Mouse (Mus musculus): ENCODE measurements around the gene Pttg1. TPM values are rescaled to one million over a fixed set of nuclear protein-coding genes. Genes with fewer than 3 reads are reported as not detected.

Pttg1 gene
- polyA plus RNA-seq, 1 experiment from 2014 or later, result 82.3 TPM

GRCm38 (mm10) chr11:43385716-43386115, 40.3 kb downstream of the Pttg1 start:
- H3K4me2 ChIP-seq, result peak overlapping the region; percentile 69
- no peak for DNase-seq (ENCODE audit: low spot score)
- peaks cover 6% of the 10 kb centered on the region; the same call in 1 of the 2 replicates for H3K27me3 ChIP-seq (replicated peaks; ENCODE audit: control insufficient read depth, insufficient read depth, low read length)
- H3K36me3 ChIP-seq (ENCODE audit: control insufficient read depth, insufficient read depth, low read length), result no peaks in the 10 kb centered on the region
- peak overlapping the region; percentile 35; the same call in 1 of the 2 replicates for H3K4me3 ChIP-seq (ENCODE audit: low read depth, low read length)
- H3K9me3 ChIP-seq (ENCODE audit: control insufficient read depth, low read length), result no peaks in the 10 kb centered on the region
- no peak overlapping the region for H3K9ac ChIP-seq (ENCODE audit: low read depth, low read length)
- ATAC-seq (replicated peaks; ENCODE audit: low FRiP score), result no peak
- WGBS, result 11% methylated on average over 8 of the region's 8 CpGs
- no peaks in the 10 kb centered on the region for H3K4me1 ChIP-seq (replicated peaks; ENCODE audit: control insufficient read depth, insufficient read depth, low read length)
- no peak overlapping the region for H3K27ac ChIP-seq (ENCODE audit: low read depth, low read length)

GRCm38 (mm10) chr11:43385055-43385649, 40.9 kb downstream of the Pttg1 start:
- Histone ChIP-seq H3K27ac (ENCODE audit: low read depth, low read length) (peak overlapping the region; percentile 48), H3K9me3 (ENCODE audit: control insufficient read depth, low read length) (no peaks in the 10 kb centered on the region), H3K4me3 (ENCODE audit: low read depth, low read length) (peak overlapping the region; percentile 35), H3K9ac (ENCODE audit: low read depth, low read length) (peak overlapping the region; percentile 40; the same call in 1 of the 2 replicates), H3K4me1 (replicated peaks; ENCODE audit: control insufficient read depth, insufficient read depth, low read length) (no peaks in the 10 kb centered on the region), H3K27me3 (replicated peaks; ENCODE audit: control insufficient read depth, insufficient read depth, low read length) (peaks cover 6% of the 10 kb centered on the region; the same call in 1 of the 2 replicates), H3K4me2 (peak overlapping the region; percentile 69), H3K36me3 (ENCODE audit: control insufficient read depth, insufficient read depth, low read length) (no peaks in the 10 kb centered on the region)
- WGBS, result 2% methylated on average over 18 of the region's 18 CpGs
- peak; percentile 71 for ATAC-seq (replicated peaks; ENCODE audit: low FRiP score)
- DNase-seq (ENCODE audit: low spot score), result peak; percentile 59

- no peak overlapping the region for H3K9ac ChIP-seq (ENCODE audit: low read depth, low read length)
- H3K4me2 ChIP-seq, result no peak overlapping the region
- no peak for DNase-seq (ENCODE audit: low spot score)
- H3K27me3 ChIP-seq (replicated peaks; ENCODE audit: control insufficient read depth, insufficient read depth, low read length), result peaks cover 6% of the 10 kb centered on the region; the same call in 1 of the 2 replicates
- H3K9me3 ChIP-seq (ENCODE audit: control insufficient read depth, low read length), result no peaks in the 10 kb centered on the region
- no peak for ATAC-seq (replicated peaks; ENCODE audit: low FRiP score)
- no peak overlapping the region for H3K4me3 ChIP-seq (ENCODE audit: low read depth, low read length)
- H3K36me3 ChIP-seq (ENCODE audit: control insufficient read depth, insufficient read depth, low read length), result no peaks in the 10 kb centered on the region
- no peak overlapping the region for H3K27ac ChIP-seq (ENCODE audit: low read depth, low read length)
- WGBS, result 71% methylated on average over 2 of the region's 2 CpGs
- no peaks in the 10 kb centered on the region for H3K4me1 ChIP-seq (replicated peaks; ENCODE audit: control insufficient read depth, insufficient read depth, low read length)
These were observed 42.5 kb downstream of the Pttg1 start for GRCm38 (mm10) chr11:43383581-43383980.

- ATAC-seq (replicated peaks; ENCODE audit: low FRiP score) (no peak), DNase-seq (ENCODE audit: low spot score) (no peak)
- Histone ChIP-seq H3K36me3 (ENCODE audit: control insufficient read depth, insufficient read depth, low read length) (no peaks in the 10 kb centered on the region), H3K27me3 (replicated peaks; ENCODE audit: control insufficient read depth, insufficient read depth, low read length) (peaks cover 6% of the 10 kb centered on the region; the same call in 1 of the 2 replicates), H3K4me1 (replicated peaks; ENCODE audit: control insufficient read depth, insufficient read depth, low read length) (no peaks in the 10 kb centered on the region), H3K27ac (ENCODE audit: low read depth, low read length) (no peak overlapping the region), H3K9ac (ENCODE audit: low read depth, low read length) (no peak overlapping the region), H3K4me3 (ENCODE audit: low read depth, low read length) (no peak overlapping the region), H3K9me3 (ENCODE audit: control insufficient read depth, low read length) (no peaks in the 10 kb centered on the region), H3K4me2 (no peak overlapping the region)
- 87% methylated on average over 7 of the region's 7 CpGs for WGBS
These were observed 45.1 kb downstream of the Pttg1 start for GRCm38 (mm10) chr11:43380901-43381300.

GRCm38 (mm10) chr11:43379911-43380485, 46.1 kb downstream of the Pttg1 start:
- H3K36me3 ChIP-seq (ENCODE audit: control insufficient read depth, insufficient read depth, low read length), result no peaks in the 10 kb centered on the region
- no peaks in the 10 kb centered on the region for H3K9me3 ChIP-seq (ENCODE audit: control insufficient read depth, low read length)
- ATAC-seq (replicated peaks; ENCODE audit: low FRiP score) (no peak), DNase-seq (ENCODE audit: low spot score) (no peak)
- no peak overlapping the region for H3K4me3 ChIP-seq (ENCODE audit: low read depth, low read length)
- H3K27me3 ChIP-seq (replicated peaks; ENCODE audit: control insufficient read depth, insufficient read depth, low read length), result peaks cover 3% of the 10 kb centered on the region; the same call in 1 of the 2 replicates
- no peaks in the 10 kb centered on the region for H3K4me1 ChIP-seq (replicated peaks; ENCODE audit: control insufficient read depth, insufficient read depth, low read length)
- H3K27ac ChIP-seq (ENCODE audit: low read depth, low read length), result no peak overlapping the region
- no peak overlapping the region for H3K9ac ChIP-seq (ENCODE audit: low read depth, low read length)
- H3K4me2 ChIP-seq, result no peak overlapping the region
- WGBS, result 81% methylated on average over 11 of the region's 11 CpGs

- no peaks in the 10 kb centered on the region for H3K36me3 ChIP-seq (ENCODE audit: control insufficient read depth, insufficient read depth, low read length)
- H3K9me3 ChIP-seq (ENCODE audit: control insufficient read depth, low read length), result no peaks in the 10 kb centered on the region
- H3K9ac ChIP-seq (ENCODE audit: low read depth, low read length), result no peak overlapping the region
- no peak overlapping the region for H3K27ac ChIP-seq (ENCODE audit: low read depth, low read length)
- H3K4me3 ChIP-seq (ENCODE audit: low read depth, low read length), result no peak overlapping the region
- 86% methylated on average over 3 of the region's 3 CpGs for WGBS
- no peak for ATAC-seq (replicated peaks; ENCODE audit: low FRiP score)
- H3K4me1 ChIP-seq (replicated peaks; ENCODE audit: control insufficient read depth, insufficient read depth, low read length), result no peaks in the 10 kb centered on the region
- no peak overlapping the region for H3K4me2 ChIP-seq
- no peaks in the 10 kb centered on the region for H3K27me3 ChIP-seq (replicated peaks; ENCODE audit: control insufficient read depth, insufficient read depth, low read length)
- DNase-seq (ENCODE audit: low spot score), result no peak
These were observed 46.6 kb downstream of the Pttg1 start for GRCm38 (mm10) chr11:43379488-43379887.

- 80% methylated on average over 8 of the region's 8 CpGs for WGBS
- Histone ChIP-seq H3K4me3 (ENCODE audit: low read depth, low read length) (no peak overlapping the region), H3K27me3 (replicated peaks; ENCODE audit: control insufficient read depth, insufficient read depth, low read length) (no peaks in the 10 kb centered on the region), H3K27ac (ENCODE audit: low read depth, low read length) (no peak overlapping the region), H3K9ac (ENCODE audit: low read depth, low read length) (no peak overlapping the region), H3K36me3 (ENCODE audit: control insufficient read depth, insufficient read depth, low read length) (no peaks in the 10 kb centered on the region), H3K4me2 (no peak overlapping the region), H3K4me1 (replicated peaks; ENCODE audit: control insufficient read depth, insufficient read depth, low read length) (no peaks in the 10 kb centered on the region), H3K9me3 (ENCODE audit: control insufficient read depth, low read length) (no peaks in the 10 kb centered on the region)
- no peak for DNase-seq (ENCODE audit: low spot score)
- ATAC-seq (replicated peaks; ENCODE audit: low FRiP score), result no peak
These were observed 48.8 kb downstream of the Pttg1 start for GRCm38 (mm10) chr11:43377083-43377850.

- ATAC-seq (replicated peaks; ENCODE audit: low FRiP score) (no peak), DNase-seq (ENCODE audit: low spot score) (no peak)
- H3K9ac ChIP-seq (ENCODE audit: low read depth, low read length), result no peak overlapping the region
- H3K27ac ChIP-seq (ENCODE audit: low read depth, low read length), result no peak overlapping the region
- no peaks in the 10 kb centered on the region for H3K4me1 ChIP-seq (replicated peaks; ENCODE audit: control insufficient read depth, insufficient read depth, low read length)
- no peaks in the 10 kb centered on the region for H3K9me3 ChIP-seq (ENCODE audit: control insufficient read depth, low read length)
- no peak overlapping the region for H3K4me2 ChIP-seq
- no peak overlapping the region for H3K4me3 ChIP-seq (ENCODE audit: low read depth, low read length)
- WGBS, result 84% methylated on average over 1 of the region's 1 CpGs
- H3K27me3 ChIP-seq (replicated peaks; ENCODE audit: control insufficient read depth, insufficient read depth, low read length), result no peaks in the 10 kb centered on the region
- H3K36me3 ChIP-seq (ENCODE audit: control insufficient read depth, insufficient read depth, low read length), result no peaks in the 10 kb centered on the region
These were observed 49.5 kb downstream of the Pttg1 start for GRCm38 (mm10) chr11:43376598-43376997.

All from liver, embryonic 11.5 days (tissue).